Mouse (Mus musculus): ENCODE data around the gene Kdsr. TPM values are rescaled to one million over a fixed set of nuclear protein-coding genes. Genes with fewer than 3 reads are reported as not detected.
"Not testable (repeated sequence)": the region's sequence is repeated elsewhere in the genome, so short reads cannot be mapped to it uniquely, and the experiment has no call there.

Kdsr gene
- total and polyA plus RNA-seq, 2 experiments from 2014 or later: 15.8 to 17.8 TPM

- TF ChIP-seq CTCF (IDR thresholded peaks at IDR 0.05; ENCODE audit: low read depth): no peak
- no peak overlapping the region for H3K4me2 ChIP-seq (ENCODE audit: low read depth)
- no peaks in the 10 kb centered on the region for H3K9me3 ChIP-seq (ENCODE audit: low read length)
- WGBS: 90% methylated on average over 5 of the region's 5 CpGs
- H3K27me3 ChIP-seq (ENCODE audit: insufficient read depth, low read length): no peaks in the 10 kb centered on the region
- no peak for DNase-seq
- no peak overlapping the region for H3K27ac ChIP-seq (ENCODE audit: low read depth, low read length)
- no peak for ATAC-seq
- no peak overlapping the region for H3K4me3 ChIP-seq (ENCODE audit: low read depth, low read length)
- no peak overlapping the region for H3K9ac ChIP-seq
- H3K4me1 ChIP-seq (ENCODE audit: insufficient read depth): no peaks in the 10 kb centered on the region
- peaks cover 40% of the 10 kb centered on the region for H3K36me3 ChIP-seq (ENCODE audit: insufficient read depth)
Observed at GRCm38 (mm10) chr1:106739810-106740209, 19.7 kb downstream of the Kdsr start.

GRCm38 (mm10) chr1:106738092-106738491 lies 21.4 kb downstream of the Kdsr start:
- Histone ChIP-seq H3K4me2 (ENCODE audit: low read depth) (no peak overlapping the region), H3K4me3 (ENCODE audit: low read depth, low read length) (no peak overlapping the region), H3K9me3 (ENCODE audit: low read length) (no peaks in the 10 kb centered on the region), H3K27me3 (ENCODE audit: insufficient read depth, low read length) (no peaks in the 10 kb centered on the region), H3K36me3 (ENCODE audit: insufficient read depth) (peaks cover 42% of the 10 kb centered on the region), H3K27ac (ENCODE audit: low read depth, low read length) (no peak overlapping the region), H3K9ac (no peak overlapping the region), H3K4me1 (ENCODE audit: insufficient read depth) (no peaks in the 10 kb centered on the region)
- no peak for DNase-seq
- no peak for TF ChIP-seq CTCF (IDR thresholded peaks at IDR 0.05; ENCODE audit: low read depth)
- ATAC-seq: no peak
- 86% methylated on average over 3 of the region's 3 CpGs for WGBS

- Histone ChIP-seq H3K9me3 (ENCODE audit: low read length) (no peaks in the 10 kb centered on the region), H3K4me3 (ENCODE audit: low read depth, low read length) (no peak overlapping the region), H3K9ac (no peak overlapping the region), H3K4me1 (ENCODE audit: insufficient read depth) (no peaks in the 10 kb centered on the region), H3K27ac (ENCODE audit: low read depth, low read length) (no peak overlapping the region), H3K36me3 (ENCODE audit: insufficient read depth) (peaks cover 40% of the 10 kb centered on the region), H3K4me2 (ENCODE audit: low read depth) (no peak overlapping the region), H3K27me3 (ENCODE audit: insufficient read depth, low read length) (no peaks in the 10 kb centered on the region)
- TF ChIP-seq CTCF (IDR thresholded peaks at IDR 0.05; ENCODE audit: low read depth): no peak
- ATAC-seq (no peak), DNase-seq (no peak)
- 91% methylated on average over 8 of the region's 8 CpGs for WGBS
Observed at GRCm38 (mm10) chr1:106736211-106736610, 23.3 kb downstream of the Kdsr start.

GRCm38 (mm10) chr1:106735586-106735985 lies 23.9 kb downstream of the Kdsr start:
- no peak overlapping the region for H3K9ac ChIP-seq
- H3K4me2 ChIP-seq (ENCODE audit: low read depth): no peak overlapping the region
- H3K36me3 ChIP-seq (ENCODE audit: insufficient read depth): peaks cover 40% of the 10 kb centered on the region
- no peak overlapping the region for H3K27ac ChIP-seq (ENCODE audit: low read depth, low read length)
- no peaks in the 10 kb centered on the region for H3K4me1 ChIP-seq (ENCODE audit: insufficient read depth)
- WGBS: 54% methylated on average over 2 of the region's 2 CpGs
- ATAC-seq (no peak), DNase-seq (peak; percentile 62)
- H3K27me3 ChIP-seq (ENCODE audit: insufficient read depth, low read length): no peaks in the 10 kb centered on the region
- no peak overlapping the region for H3K4me3 ChIP-seq (ENCODE audit: low read depth, low read length)
- H3K9me3 ChIP-seq (ENCODE audit: low read length): no peaks in the 10 kb centered on the region
- TF ChIP-seq CTCF (IDR thresholded peaks at IDR 0.05; ENCODE audit: low read depth): peak; percentile 70

GRCm38 (mm10) chr1:106722061-106722460 lies 37.5 kb downstream of the Kdsr start:
- WGBS: 28% methylated on average over 5 of the region's 5 CpGs
- no peaks in the 10 kb centered on the region for H3K9me3 ChIP-seq (ENCODE audit: low read length)
- DNase-seq: no peak
- no peak for ATAC-seq
- no peak overlapping the region for H3K27ac ChIP-seq (ENCODE audit: low read depth, low read length)
- H3K4me1 ChIP-seq (ENCODE audit: insufficient read depth): no peaks in the 10 kb centered on the region
- H3K27me3 ChIP-seq (ENCODE audit: insufficient read depth, low read length): no peaks in the 10 kb centered on the region
- H3K36me3 ChIP-seq (ENCODE audit: insufficient read depth): peaks cover 12% of the 10 kb centered on the region
- no peak overlapping the region for H3K4me3 ChIP-seq (ENCODE audit: low read depth, low read length)
- H3K9ac ChIP-seq: no peak overlapping the region
- no peak overlapping the region for H3K4me2 ChIP-seq (ENCODE audit: low read depth)
- TF ChIP-seq CTCF (IDR thresholded peaks at IDR 0.05; ENCODE audit: low read depth): no peak

GRCm38 (mm10) chr1:106717736-106718135 lies 41.8 kb downstream of the Kdsr start:
- WGBS: 69% methylated on average over 7 of the region's 7 CpGs
- H3K9ac ChIP-seq; H3K4me1 ChIP-seq (ENCODE audit: insufficient read depth); H3K9me3 ChIP-seq (ENCODE audit: low read length); H3K4me3 ChIP-seq (ENCODE audit: low read depth, low read length); H3K27ac ChIP-seq (ENCODE audit: low read depth, low read length); DNase-seq; ATAC-seq; H3K4me2 ChIP-seq (ENCODE audit: low read depth); H3K36me3 ChIP-seq (ENCODE audit: insufficient read depth); H3K27me3 ChIP-seq (ENCODE audit: insufficient read depth, low read length): not testable (repeated sequence)

- 25% methylated on average over 7 of the region's 7 CpGs for WGBS
- ATAC-seq: no peak
- H3K9me3 ChIP-seq (ENCODE audit: low read length): no peaks in the 10 kb centered on the region
- peak; percentile 87 for DNase-seq
- H3K36me3 ChIP-seq (ENCODE audit: insufficient read depth): no peaks in the 10 kb centered on the region
- H3K27me3 ChIP-seq (ENCODE audit: insufficient read depth, low read length): no peaks in the 10 kb centered on the region
- H3K27ac ChIP-seq (ENCODE audit: low read depth, low read length): no peak overlapping the region
- TF ChIP-seq CTCF (IDR thresholded peaks at IDR 0.05; ENCODE audit: low read depth): peak; percentile 92
- no peak overlapping the region for H3K4me3 ChIP-seq (ENCODE audit: low read depth, low read length)
- peaks cover 10% of the 10 kb centered on the region; the same call in 1 of the 2 replicates for H3K4me1 ChIP-seq (ENCODE audit: insufficient read depth)
- H3K4me2 ChIP-seq (ENCODE audit: low read depth): no peak overlapping the region
- no peak overlapping the region for H3K9ac ChIP-seq
Observed at GRCm38 (mm10) chr1:106717071-106717601, 42.4 kb downstream of the Kdsr start.

Data from forebrain, postnatal 0 days (tissue).